Mouse (Mus musculus): Measurements from ENCODE around the gene Olfr987. TPM values are rescaled to one million over a fixed set of nuclear protein-coding genes. Genes with fewer than 3 reads are reported as not detected.
"Not testable (repeated sequence)": the region's sequence is repeated elsewhere in the genome, so short reads cannot be mapped to it uniquely, and the experiment has no call there.

The Olfr987 gene
- not detected in 2 replicates for polyA plus RNA-seq (2012; rRNA removed)

DNA sequence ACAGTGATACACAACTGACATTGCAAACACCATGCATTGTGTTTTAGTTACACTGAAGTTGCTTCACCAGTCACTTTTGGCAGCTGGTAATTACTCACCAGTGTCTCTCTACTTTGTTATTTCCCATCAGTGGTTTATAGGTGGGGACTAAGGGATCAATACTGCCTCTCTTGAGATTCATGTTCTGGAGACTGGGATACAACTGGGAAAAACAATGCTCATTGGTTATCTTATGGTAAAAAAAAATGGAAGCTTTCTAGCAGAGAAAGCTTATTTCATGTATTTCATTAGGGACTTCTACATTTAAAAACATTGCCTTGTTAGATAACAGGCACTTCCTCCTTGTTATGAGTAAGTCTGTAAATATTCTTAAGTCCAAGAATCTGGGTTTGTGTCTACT, at the start of gene Olfr987:
Gene Olfr987, minus strand, starts transcription at position 101 of the 400 bp plus-strand sequence.
- not testable (repeated sequence) for DNase-seq (ENCODE audit: low spot score)

DNA sequence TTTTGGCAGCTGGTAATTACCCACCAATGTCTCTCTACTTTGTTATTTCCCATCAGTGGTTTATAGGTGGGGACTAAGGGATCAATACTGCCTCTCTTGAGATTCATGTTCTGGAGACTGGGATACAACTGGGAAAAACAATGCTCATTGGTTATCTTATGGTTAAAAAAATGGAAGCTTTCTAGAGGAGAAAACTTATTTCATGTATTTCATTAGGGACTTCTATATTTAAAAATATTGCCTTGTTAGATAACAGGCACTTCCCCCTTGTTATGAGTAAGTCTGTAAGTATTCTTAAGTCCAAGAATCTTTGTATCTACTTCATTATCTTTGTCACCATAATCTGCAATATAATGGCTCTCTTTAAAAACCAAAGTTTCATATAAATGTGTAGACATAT, 24.0 kb upstream of the Olfr987 start, which contains the start of gene Olfr988:
Gene Olfr988, minus strand, starts transcription at position 101 of the 400 bp plus-strand sequence.
- not testable (repeated sequence) for DNase-seq (ENCODE audit: low spot score)

DNA sequence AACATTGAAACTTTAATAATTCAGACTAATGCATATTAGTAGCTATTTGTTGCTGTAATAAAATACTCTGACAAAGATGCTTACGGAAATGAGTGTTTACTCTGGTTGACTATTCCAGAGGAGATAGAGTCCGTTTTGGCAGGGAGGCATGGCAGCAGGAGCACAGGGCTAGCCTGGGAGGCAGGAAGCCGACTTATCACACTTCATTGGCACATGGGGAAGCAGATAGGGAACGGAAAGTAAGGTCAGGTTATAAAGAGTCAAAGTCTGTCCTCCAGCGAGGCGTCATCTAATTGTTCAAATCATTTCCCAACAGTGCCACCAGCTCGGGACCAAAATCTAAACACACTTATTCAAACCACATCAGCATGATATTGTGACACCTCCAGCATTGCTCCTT, 857 bp upstream of the Olfr987 start:
- DNase-seq (ENCODE audit: low spot score) = no peak

DNA sequence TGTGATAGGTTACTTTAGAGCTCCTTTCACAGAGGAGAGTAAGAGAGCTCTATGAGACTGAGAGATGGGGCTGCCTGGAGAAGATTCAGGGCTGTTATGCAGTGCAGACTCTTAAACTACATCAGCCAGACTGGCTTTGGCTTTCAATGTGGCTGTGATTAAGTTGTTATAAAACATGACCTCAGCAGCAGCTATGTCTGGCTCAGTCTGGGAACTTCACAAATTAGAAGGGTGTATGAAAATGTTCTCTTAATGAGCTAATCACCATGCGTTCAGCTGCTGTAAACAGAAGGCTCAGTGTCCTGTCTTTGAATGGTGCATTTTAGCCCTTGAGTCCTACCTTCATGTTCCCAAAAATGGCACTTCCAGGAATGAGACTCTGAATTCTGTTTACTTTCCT, 20.0 kb downstream of the Olfr987 start:
- DNase-seq (ENCODE audit: low spot score) = no peak

DNA sequence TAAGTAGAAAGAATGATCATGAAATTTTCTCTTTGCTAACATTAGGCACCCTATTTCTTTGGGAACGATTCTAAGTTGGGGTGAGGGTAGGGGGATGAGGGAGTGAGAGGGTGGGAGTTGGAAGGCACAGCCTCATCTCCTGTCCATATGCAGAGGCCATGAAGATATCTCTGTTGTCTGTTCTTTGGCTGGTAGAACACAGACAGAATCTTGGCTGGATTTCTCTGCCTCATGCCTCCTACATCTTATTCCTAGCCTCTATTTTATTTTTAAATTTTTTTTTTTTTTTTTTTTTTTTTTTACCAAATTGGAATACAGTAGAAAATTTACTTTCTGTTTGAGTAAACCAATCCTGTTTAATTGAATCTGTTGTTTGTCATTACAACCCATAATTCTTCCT, 53.7 kb downstream of the Olfr987 start:
- DNase-seq (ENCODE audit: low spot score) = no peak

DNA sequence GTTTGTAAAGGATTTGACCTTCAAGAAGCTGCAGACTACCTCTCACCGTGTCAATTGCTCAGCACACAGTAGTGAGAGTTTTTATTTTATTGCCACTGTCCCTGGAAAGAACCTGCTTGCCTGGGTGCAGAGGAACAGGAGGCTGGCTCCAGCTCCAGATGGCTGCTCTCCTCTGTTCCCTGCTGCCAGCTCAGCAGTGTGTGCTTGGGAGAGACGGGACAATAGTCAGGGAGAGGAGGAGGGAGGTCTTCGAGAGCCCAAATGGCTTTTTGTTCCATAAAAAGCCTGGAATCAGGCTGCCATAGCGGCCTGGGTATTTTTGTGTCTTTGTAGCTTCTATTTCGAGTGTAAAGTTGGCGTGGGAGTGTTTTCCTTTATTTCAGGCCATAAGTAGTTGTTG, 54.5 kb downstream of the Olfr987 start:
- DNase-seq (ENCODE audit: low spot score) = no peak

DNA sequence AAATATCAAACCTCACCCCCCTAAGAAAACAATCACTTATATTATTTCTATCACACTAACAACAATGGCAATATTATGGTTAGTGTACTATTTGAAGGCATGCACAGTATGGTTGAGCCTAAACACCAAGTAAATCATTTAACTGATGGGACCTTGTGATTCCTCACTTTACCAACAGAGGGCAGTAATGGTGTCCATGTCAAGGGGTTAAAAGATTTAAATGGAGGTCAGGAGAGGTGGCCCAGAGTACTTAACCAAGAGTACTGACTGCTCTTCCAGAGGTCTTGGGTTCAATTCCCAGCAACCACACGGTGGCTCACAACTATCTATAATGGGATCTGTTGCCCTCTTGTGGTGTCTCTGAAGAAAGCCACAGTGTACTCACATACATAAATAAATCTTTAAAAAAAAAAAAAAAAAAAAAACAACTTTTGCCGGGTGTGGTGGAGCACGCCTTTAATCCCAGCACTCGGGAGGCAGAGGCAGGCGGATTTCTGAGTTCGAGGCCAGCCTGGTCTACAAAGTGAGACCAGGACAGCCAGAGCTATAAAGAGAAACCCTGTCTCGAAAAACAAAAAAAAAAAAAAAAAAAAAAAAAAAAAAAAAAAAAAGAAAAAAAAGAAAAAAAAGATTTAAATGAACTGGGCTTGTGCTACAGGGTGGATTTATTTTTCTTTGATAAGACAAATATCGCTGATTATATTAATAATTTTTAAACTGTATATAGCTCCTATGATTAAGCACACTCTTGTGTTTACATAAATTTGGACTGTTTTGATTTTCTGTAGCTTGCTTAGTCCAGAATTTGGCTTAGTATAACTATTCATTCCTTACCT, 55.3 kb downstream of the Olfr987 start:
- no peak for DNase-seq (ENCODE audit: low spot score)

DNA sequence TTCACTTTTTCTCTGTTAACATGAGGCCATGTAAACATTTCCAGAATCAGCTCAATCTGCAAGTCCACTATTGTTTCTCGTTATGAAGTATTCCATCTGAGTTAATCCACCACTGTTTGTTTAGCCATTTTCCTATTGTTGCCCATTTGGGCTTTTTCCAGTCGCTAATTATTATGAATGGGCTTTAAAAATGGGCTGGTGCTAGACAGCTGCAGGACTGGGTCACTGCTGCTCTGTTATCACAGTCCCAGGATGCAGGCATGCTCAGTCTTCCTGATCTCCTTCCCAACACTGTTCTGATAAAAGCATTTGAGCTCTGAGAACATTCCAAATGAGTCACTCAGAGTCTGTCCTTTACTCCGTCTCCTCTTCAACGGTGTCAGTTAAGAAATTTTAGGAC, 58.1 kb downstream of the Olfr987 start:
- no peak for DNase-seq (ENCODE audit: low spot score)

Other genes with a start within 250 kb of the Olfr987 start
- gene Aplnr, start 203.1 kb downstream of the Olfr987 start, polyA plus RNA-seq (2012; rRNA removed) = 7.3 and 9.6 TPM in 2 replicates
- gene Lrrc55, start 142.1 kb downstream of the Olfr987 start, polyA plus RNA-seq (2012; rRNA removed) = 4.3 and 5.1 TPM in 2 replicates
- gene Olfr988, start 23.9 kb upstream of the Olfr987 start, polyA plus RNA-seq (2012; rRNA removed) = not detected in 2 replicates
- not detected in 2 replicates for gene Olfr992, start 70.2 kb upstream of the Olfr987 start, polyA plus RNA-seq (2012; rRNA removed)
- gene Olfr993, start 75.6 kb upstream of the Olfr987 start, polyA plus RNA-seq (2012; rRNA removed) = not detected in 2 replicates
- not detected in 2 replicates for gene Olfr994, start 97.1 kb upstream of the Olfr987 start, polyA plus RNA-seq (2012; rRNA removed)
- not detected in 2 replicates for gene Olfr995, start 104.3 kb upstream of the Olfr987 start, polyA plus RNA-seq (2012; rRNA removed)
- 0.03 and 0.10 TPM in 2 replicates for gene 4833423E24Rik, start 179.7 kb upstream of the Olfr987 start, polyA plus RNA-seq (2012; rRNA removed)
- gene Olfr996, start 239.9 kb upstream of the Olfr987 start, polyA plus RNA-seq (2012; rRNA removed) = not detected in 2 replicates
- gene Olfr998, start 249.6 kb upstream of the Olfr987 start, polyA plus RNA-seq (2012; rRNA removed) = not detected in 2 replicates

Data from urinary bladder, adult 2 months (tissue).